Mouse (Mus musculus) limb, embryonic 10.5 days (tissue): Measurements from ENCODE around the gene Pfas. TPM values are rescaled to one million over a fixed set of nuclear protein-coding genes. Genes with fewer than 3 reads are reported as not detected.
A peak's percentile ranks its signal among the peaks of the same experiment; 100 is the strongest.
"Not testable (repeated sequence)": the region's sequence is repeated elsewhere in the genome, so short reads cannot be mapped to it uniquely, and the experiment has no call there.

Source experiments
- DNase-seq: peaks from one replicate; pipeline ENCODE4 v3.0.0-alpha.2; 2017; ENCODE audit warnings: low spot score
- H3K27ac ChIP-seq: fragments of 300-500 bp; sonication (generic); 2 replicates; pipeline ENCODE4 v1.5.1; 2016; ENCODE audit warnings: mild to moderate bottlenecking
- H3K27me3 ChIP-seq: fragments of 300-500 bp; sonication (generic); 2 replicates; pipeline ENCODE4 v1.6.1; 2016; ENCODE audit warnings: low read depth, mild to moderate bottlenecking; ENCODE audit not compliant: poor library complexity, severe bottlenecking
- H3K36me3 ChIP-seq: fragments of 300-500 bp; sonication (generic); 2 replicates; pipeline ENCODE4 v1.6.1; 2016; ENCODE audit warnings: mild to moderate bottlenecking, moderate library complexity
- H3K4me1 ChIP-seq: fragments of 300-500 bp; sonication (generic); 2 replicates; pipeline ENCODE4 v1.6.1; 2016
- H3K4me3 ChIP-seq: fragments of 300-500 bp; sonication (generic); 2 replicates; pipeline ENCODE4 v1.5.1; 2016; ENCODE audit warnings: mild to moderate bottlenecking, moderate library complexity
- H3K9me3 ChIP-seq: fragments of 300-500 bp; sonication (generic); replicated peaks from 2 replicates; pipeline ENCODE4 v1.6.1; 2016; ENCODE audit warnings: mild to moderate bottlenecking
- WGBS: fragments of 180-500 bp; shearing (Covaris S2); methylation state at CpG from one replicate; pipeline ENCODE4 v1.1.7; 2016; 5-methylcytosine and 5-hydroxymethylcytosine counted together
- microRNA-seq: library from miRNA; unstranded; fragments of <30 nt; microRNA quantifications from one replicate; pipeline ENCODE4, GENCODE M21; 2017
- polyA plus RNA-seq: library from polyadenylated mRNA; unstranded; fragments of >200 nt; fragmentation: Nextera tagmentation; extraction: Ambion mirVana; gene quantifications from 2 replicates; pipeline ENCODE4 v1.2.1, GENCODE M21; 2016

Pfas gene
- polyA plus RNA-seq, 1 experiment from 2014 or later = 66.5 TPM

DNA sequence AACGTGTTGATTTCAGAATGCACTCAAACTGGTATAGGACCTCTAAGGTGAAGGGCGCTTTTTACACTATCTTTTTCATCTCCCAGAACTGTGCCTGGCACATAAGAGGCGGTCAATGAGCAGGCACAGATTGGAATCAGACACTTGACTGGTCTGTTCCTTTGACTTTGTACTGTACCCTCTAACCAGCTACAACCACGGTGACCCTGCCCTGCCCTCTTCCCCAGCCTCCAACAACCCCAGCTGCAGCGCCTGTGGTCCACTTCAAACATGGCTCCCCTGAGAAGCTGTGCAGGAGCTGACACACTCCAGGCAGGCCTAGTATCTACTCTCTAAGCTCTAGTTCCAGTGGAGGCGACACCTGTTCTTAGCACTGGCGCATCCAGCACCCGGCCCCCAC is 65.5 kb downstream of the Pfas start:
- Histone ChIP-seq H3K27ac (no peak overlapping the region), H3K4me3 (no peak overlapping the region), H3K27me3 (peaks cover 26% of the 10 kb centered on the region), H3K4me1 (peaks cover 24% of the 10 kb centered on the region), H3K36me3 (0 out of 2 replicates have a peak, but pooled peaks cover 4% of the 10 kb centered on the region), H3K9me3 (no peaks in the 10 kb centered on the region)
- DNase-seq = no peak
- WGBS = 89% methylated on average over 8 of the region's 8 CpGs

DNA sequence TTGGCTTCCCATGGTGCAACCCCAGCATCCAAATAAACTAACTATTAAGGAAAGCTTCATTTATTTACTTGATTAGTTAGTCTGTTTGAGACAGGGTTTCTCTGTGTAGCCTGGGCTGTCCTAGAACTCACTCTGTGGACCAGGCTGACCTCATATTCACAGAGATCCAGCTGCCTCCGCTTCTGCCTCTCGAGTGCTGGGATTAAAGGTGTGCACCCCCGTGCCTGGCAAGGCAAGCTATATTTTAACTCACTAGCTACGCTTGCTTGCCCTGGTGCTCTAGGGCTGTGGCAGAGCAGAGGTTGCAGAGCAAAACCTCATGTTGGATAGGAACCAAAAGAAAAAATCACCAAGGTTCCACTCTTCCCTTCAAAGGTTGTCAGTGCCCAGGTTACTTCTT is 67.7 kb downstream of the Pfas start:
- 73% methylated on average over 4 of the region's 4 CpGs for WGBS
- peaks cover 4% of the 10 kb centered on the region; the same call in 1 of the 2 replicates for H3K27me3 ChIP-seq
- H3K4me3 ChIP-seq = peak overlapping the region; percentile 55
- 0 out of 2 replicates have a peak, but pooled peaks cover 4% of the 10 kb centered on the region for H3K36me3 ChIP-seq
- peaks cover 15% of the 10 kb centered on the region for H3K4me1 ChIP-seq
- H3K27ac ChIP-seq = peak overlapping the region; percentile 82; the same call in 1 of the 2 replicates
- no peaks in the 10 kb centered on the region for H3K9me3 ChIP-seq
- DNase-seq = no peak

GRCm38 (mm10) chr11:68939451-68940304 is 68.6 kb downstream of the Pfas start:
- H3K4me3 ChIP-seq = peak overlapping the region; percentile 55
- DNase-seq = peak; percentile 83
- H3K27ac ChIP-seq = peak overlapping the region; percentile 82
- 4% methylated on average over 16 of the region's 16 CpGs for WGBS
- H3K36me3 ChIP-seq = 0 out of 2 replicates have a peak, but pooled peaks cover 2% of the 10 kb centered on the region
- H3K27me3 ChIP-seq = no peaks in the 10 kb centered on the region
- H3K4me1 ChIP-seq = peaks cover 15% of the 10 kb centered on the region
- no peaks in the 10 kb centered on the region for H3K9me3 ChIP-seq

DNA sequence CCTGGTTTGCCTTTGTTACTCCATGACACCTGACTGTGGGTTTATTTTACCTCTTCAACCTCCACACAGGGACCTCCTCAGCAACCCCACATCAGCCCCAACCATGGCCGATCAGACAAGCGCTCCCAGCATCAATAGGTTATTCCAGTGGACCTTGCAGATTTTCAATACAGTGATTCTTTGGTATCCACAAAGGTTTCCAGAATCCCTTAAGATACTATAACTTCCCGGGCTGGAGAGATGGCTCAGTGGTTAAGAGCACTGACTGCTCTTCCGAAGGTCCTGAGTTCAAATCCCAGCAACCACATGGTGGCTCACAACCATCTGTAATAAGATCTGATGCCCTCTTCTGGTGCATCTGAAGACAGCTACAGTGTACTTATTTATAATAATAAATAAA is 71.3 kb downstream of the Pfas start:
- not testable (repeated sequence) for H3K9me3 ChIP-seq, DNase-seq, H3K27me3 ChIP-seq, H3K4me3 ChIP-seq, H3K27ac ChIP-seq, H3K36me3 ChIP-seq
- peaks cover 15% of the 10 kb centered on the region for H3K4me1 ChIP-seq
- 89% methylated on average over 4 of the region's 4 CpGs for WGBS

Small RNA genes within 50 kb of the gene (microRNA-seq; reads per million reads assigned to microRNA genes)
- 9.7 reads per million, percentile 18 among the genes with 10 or more reads in this experiment for gene Mir3062

Other genes with a start within 250 kb of the Pfas start
- gene Ndel1, start 136.6 kb downstream of the Pfas start, polyA plus RNA-seq = 52.6 and 61.8 TPM in 2 replicates
- gene Rnf222, start 119.9 kb downstream of the Pfas start, polyA plus RNA-seq = 0.04 and 0.09 TPM in 2 replicates
- 1,058 and 1,266 TPM in 2 replicates for gene Rpl26, start 106.9 kb downstream of the Pfas start, polyA plus RNA-seq
- not detected in 2 replicates for gene Odf4, start 81.4 kb downstream of the Pfas start, polyA plus RNA-seq
- 8.0 and 9.0 TPM in 2 replicates for gene Arhgef15, start 51.0 kb downstream of the Pfas start, polyA plus RNA-seq
- 2.4 and 3.2 TPM in 2 replicates for gene Slc25a35, start 40.3 kb downstream of the Pfas start, polyA plus RNA-seq
- 88.6 and 115 TPM in 2 replicates for gene Rangrf, start 33.3 kb downstream of the Pfas start, polyA plus RNA-seq
- 103 and 104 TPM in 2 replicates for gene Ctc1, start 7.5 kb upstream of the Pfas start, polyA plus RNA-seq
- 214 and 217 TPM in 2 replicates for gene Aurkb, start 37.2 kb upstream of the Pfas start, polyA plus RNA-seq
- 5.3 and 6.0 TPM in 2 replicates for gene Borcs6, start 51.3 kb upstream of the Pfas start, polyA plus RNA-seq
- 35.8 and 38.6 TPM in 2 replicates for gene Tmem107, start 62.3 kb upstream of the Pfas start, polyA plus RNA-seq
- 51.1 and 72.1 TPM in 2 replicates for gene Vamp2, start 80.0 kb upstream of the Pfas start, polyA plus RNA-seq
- 10.3 and 10.8 TPM in 2 replicates for gene Per1, start 86.8 kb upstream of the Pfas start, polyA plus RNA-seq
- 0.53 and 0.90 TPM in 2 replicates for gene Hes7, start 111.9 kb upstream of the Pfas start, polyA plus RNA-seq
- gene 9130213A22Rik, start 114.1 kb upstream of the Pfas start, polyA plus RNA-seq = 0.15 and 0.29 TPM in 2 replicates
- gene Aloxe3, start 117.4 kb upstream of the Pfas start, polyA plus RNA-seq = 0.28 and 0.39 TPM in 2 replicates
- 0.05 TPM in 1 of 2 replicates, not detected in the other for gene Alox12b, start 148.5 kb upstream of the Pfas start, polyA plus RNA-seq
- 0.15 TPM in 1 of 2 replicates, not detected in the other for gene Alox8, start 189.4 kb upstream of the Pfas start, polyA plus RNA-seq
- not detected in 2 replicates for gene Gucy2e, start 228.6 kb upstream of the Pfas start, polyA plus RNA-seq